17 mouse cellular contexts compared by ENCODE assay signal in the genomic region with DNA sequence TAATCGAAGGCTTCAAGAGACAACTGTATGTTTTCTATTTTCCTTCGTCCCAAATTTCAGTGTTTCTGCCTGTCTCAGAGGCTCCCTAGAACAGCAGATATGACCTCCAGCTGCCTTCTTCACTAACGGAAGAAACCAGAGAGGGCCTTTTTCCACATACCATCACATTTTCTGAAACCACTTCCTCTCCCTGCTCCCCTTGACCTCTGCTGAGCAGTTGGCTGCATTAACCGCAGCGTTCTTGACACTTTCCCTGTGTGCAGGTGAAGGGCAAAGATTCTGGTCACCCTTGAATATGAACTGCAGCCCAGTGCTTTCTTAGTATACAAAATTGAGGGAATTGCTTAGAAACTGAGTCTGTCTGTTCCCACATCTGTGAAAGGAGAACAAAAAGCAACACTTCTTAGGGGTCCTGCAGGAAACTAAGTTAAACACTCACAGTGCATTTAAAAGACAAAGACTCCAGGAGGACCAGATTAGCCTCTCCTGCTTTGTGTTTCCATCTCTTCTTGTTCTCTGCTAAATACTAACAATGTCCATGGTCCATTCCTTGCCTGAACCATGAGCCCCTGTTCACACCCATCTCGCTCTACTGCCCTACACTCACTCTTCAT.
A peak's percentile ranks its signal among the peaks of the same experiment; 100 is the strongest.
DNase-seq lines count a peak whose midpoint lies in the region; ATAC-seq lines count a peak whose summit lies in the region.
"Had no signal": no experiment of that assay in that cellular context is flagged by ENCODE, and none has a peak within 500 bp of the region (broad histone marks: within the 10 kb centered on the region; RNA-seq: fewer than 3 reads in every experiment).

No protein-coding gene starts in this region.

- H3K9ac ChIP-seq in midbrain, embryonic 14.5 days (replicated peaks; ENCODE audit: low read length) = no peak overlapping the region
- H3K9ac ChIP-seq: lung, embryonic 15.5 days; neural tube, embryonic 13.5 days had no signal

- no peak overlapping the region for H3K27ac ChIP-seq in midbrain, embryonic 14.5 days (replicated peaks; ENCODE audit: low read depth, low read length)
- H3K27ac ChIP-seq: hindbrain, embryonic 10.5 days; lung, embryonic 15.5 days; neural tube, embryonic 13.5 days had no signal

- H3K4me1 ChIP-seq in midbrain, embryonic 14.5 days (ENCODE audit: control insufficient read depth, insufficient read depth, low read length) = no peaks in the 10 kb centered on the region
- H3K4me1 ChIP-seq: lung, embryonic 15.5 days; neural tube, embryonic 13.5 days had no signal

- H3K27me3 ChIP-seq in midbrain, embryonic 14.5 days (ENCODE audit: control insufficient read depth, insufficient read depth, low read length) = no peaks in the 10 kb centered on the region
- H3K27me3 ChIP-seq: lung, embryonic 15.5 days; megakaryocyte, embryonic 14.5 days; neural tube, embryonic 13.5 days had no signal

- no peak overlapping the region for H3K4me2 ChIP-seq in midbrain, embryonic 14.5 days (ENCODE audit: low read length)
- H3K4me2 ChIP-seq: liver, embryonic 11.5 days; lung, embryonic 15.5 days; neural tube, embryonic 13.5 days had no signal

- peak; percentile 39 to 44; a peak in 2 of 4 replicates for ATAC-seq in hematopoietic stem cell, adult 5-6 weeks (replicated peaks in 1 of 2; ENCODE audit: insufficient read depth in 1 of 2, low FRiP score in 2 of 2, low TSS enrichment in 1 of 2, low read depth in 1 of 2, poor library complexity in 2 of 2, severe bottlenecking in 2 of 2)
- ATAC-seq in midbrain, embryonic 14.5 days (ENCODE audit: low FRiP score, low TSS enrichment) = no peak
- ATAC-seq: forebrain, embryonic 14.5 days had no signal

- H3K4me3 ChIP-seq in midbrain, embryonic 14.5 days (replicated peaks; ENCODE audit: low read depth, low read length) = no peak overlapping the region
- H3K4me3 ChIP-seq: erythroblast, embryonic 14.5 days; hindbrain, embryonic 10.5 days; lung, embryonic 15.5 days; megakaryocyte, embryonic 14.5 days; neural tube, embryonic 13.5 days had no signal

- H3K9me3 ChIP-seq in midbrain, embryonic 14.5 days (ENCODE audit: control insufficient read depth, low read length) = no peaks in the 10 kb centered on the region
- H3K9me3 ChIP-seq: hindbrain, embryonic 10.5 days; lung, embryonic 15.5 days; megakaryocyte, embryonic 14.5 days; neural tube, embryonic 13.5 days had no signal

- 75% methylated on average over 6 of the region's 6 CpGs for WGBS in midbrain, embryonic 14.5 days

- peak; percentile 16 for DNase-seq in embryo, embryonic 10 days (ENCODE audit: low spot score)
- DNase-seq in embryo, embryonic 9.5 days (ENCODE audit: extremely low spot score) = no peak
- peak; percentile 42 for DNase-seq in CD4-positive helper T cell, adult 2 months (ENCODE audit: low read depth, low spot score)
- DNase-seq in thymus, postnatal 14 days = peak; percentile 59
- no peak for DNase-seq in midbrain, embryonic 14.5 days
- no peak for DNase-seq in gastrocnemius, postnatal 4 days (ENCODE audit: low spot score in 2 of 2)
- no peak for DNase-seq in cerebellum, adult 11-12 months
- DNase-seq: heart, adult 11 months; layer of hippocampus, postnatal 36 days had no signal

- H3K36me3 ChIP-seq in midbrain, embryonic 14.5 days (ENCODE audit: control insufficient read depth, insufficient read depth, low read length) = no peaks in the 10 kb centered on the region
- H3K36me3 ChIP-seq: hindbrain, embryonic 10.5 days; lung, embryonic 15.5 days; neural tube, embryonic 13.5 days had no signal

Comparison
In these comparisons a context has a peak if more than half of its experiments do, and no peak if none do; other contexts are left out.
1. DNase-seq: peak in embryo, embryonic 10 days (single experiment), CD4-positive helper T cell, adult 2 months (single experiment) and thymus, postnatal 14 days (single experiment); none in embryo, embryonic 9.5 days (single experiment), midbrain, embryonic 14.5 days (single experiment), gastrocnemius, postnatal 4 days (0 of 2) and cerebellum, adult 11-12 months (single experiment).